Mouse (Mus musculus): ENCODE results near the gene Ebf1. TPM values are rescaled to one million over a fixed set of nuclear protein-coding genes. Genes with fewer than 3 reads are reported as not detected.
A peak's percentile ranks its signal among the peaks of the same experiment; 100 is the strongest.

Ebf1 gene
- polyA plus RNA-seq, 1 experiment from 2014 or later = 12.1 TPM

GRCm38 (mm10) chr11:44861108-44861507 lies 244.0 kb downstream of the Ebf1 start:
- Histone ChIP-seq H3K36me3 (no peaks in the 10 kb centered on the region), H3K4me2 (replicated peaks) (no peak overlapping the region), H3K4me3 (replicated peaks) (no peak overlapping the region), H3K4me1 (replicated peaks) (no peaks in the 10 kb centered on the region), H3K9me3 (no peaks in the 10 kb centered on the region), H3K27me3 (replicated peaks) (no peaks in the 10 kb centered on the region), H3K9ac (no peak overlapping the region), H3K27ac (no peak overlapping the region)
- 88% methylated on average over 5 of the region's 5 CpGs for WGBS
- ATAC-seq = no peak

GRCm38 (mm10) chr11:44863910-44864309 lies 246.8 kb downstream of the Ebf1 start:
- Histone ChIP-seq H3K9ac (no peak overlapping the region), H3K4me3 (replicated peaks) (no peak overlapping the region), H3K9me3 (no peaks in the 10 kb centered on the region), H3K36me3 (no peaks in the 10 kb centered on the region), H3K27me3 (replicated peaks) (no peaks in the 10 kb centered on the region), H3K4me2 (replicated peaks) (no peak overlapping the region), H3K27ac (no peak overlapping the region), H3K4me1 (replicated peaks) (no peaks in the 10 kb centered on the region)
- WGBS = 70% methylated on average over 8 of the region's 8 CpGs
- ATAC-seq = no peak

DNA sequence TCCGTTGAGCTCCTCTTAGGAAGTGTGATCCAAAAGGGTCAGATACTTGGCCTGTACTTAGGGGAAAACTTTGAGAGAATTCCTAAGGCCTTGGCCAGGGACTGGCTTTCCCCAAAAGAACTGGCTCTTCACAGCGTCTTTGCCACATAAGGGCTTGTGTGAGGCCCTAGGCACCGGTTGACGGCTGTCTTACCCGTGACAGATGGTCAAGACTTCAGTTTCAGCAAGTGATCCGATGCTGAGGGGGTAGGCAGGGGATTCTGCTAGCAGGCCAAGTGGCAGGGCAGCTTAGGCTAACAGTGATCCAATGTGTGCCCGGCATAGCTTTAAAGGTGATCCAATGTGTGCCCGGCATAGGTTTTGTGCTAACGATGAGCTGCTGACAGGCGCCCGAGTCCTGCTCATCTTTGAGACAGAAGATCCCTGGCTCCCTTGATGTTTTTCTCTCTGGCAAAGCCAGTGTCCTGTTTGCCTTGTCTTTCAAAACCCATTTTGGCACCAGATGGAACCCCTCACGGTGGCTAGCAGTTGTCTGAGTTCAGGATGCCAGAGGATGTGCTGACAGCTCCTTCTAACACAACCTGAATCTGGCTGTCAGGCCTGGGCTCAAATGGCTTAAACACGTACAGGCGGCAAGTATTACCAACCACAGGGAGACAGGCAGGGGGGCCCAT lies 249.5 kb downstream of the Ebf1 start:
- Histone ChIP-seq H3K4me1 (replicated peaks) (no peaks in the 10 kb centered on the region), H3K36me3 (no peaks in the 10 kb centered on the region), H3K27me3 (replicated peaks) (no peaks in the 10 kb centered on the region), H3K9me3 (no peaks in the 10 kb centered on the region), H3K4me2 (replicated peaks) (no peak overlapping the region), H3K9ac (no peak overlapping the region), H3K4me3 (replicated peaks) (no peak overlapping the region), H3K27ac (no peak overlapping the region)
- WGBS = 75% methylated on average over 14 of the region's 14 CpGs
- ATAC-seq = no peak

- ATAC-seq = no peak
- H3K27me3 ChIP-seq (replicated peaks) = no peaks in the 10 kb centered on the region
- 71% methylated on average over 4 of the region's 4 CpGs for WGBS
These were observed 250.3 kb downstream of the Ebf1 start for GRCm38 (mm10) chr11:44867433-44867832.

GRCm38 (mm10) chr11:44873876-44874275 lies 256.8 kb downstream of the Ebf1 start:
- Histone ChIP-seq H3K36me3 (no peaks in the 10 kb centered on the region), H3K9me3 (no peaks in the 10 kb centered on the region), H3K27me3 (replicated peaks) (no peaks in the 10 kb centered on the region), H3K4me3 (replicated peaks) (no peak overlapping the region), H3K4me1 (replicated peaks) (no peaks in the 10 kb centered on the region), H3K4me2 (replicated peaks) (no peak overlapping the region), H3K9ac (no peak overlapping the region), H3K27ac (no peak overlapping the region)
- ATAC-seq = no peak
- WGBS = 68% methylated on average over 1 of the region's 1 CpGs

More at GRCm38 (mm10) chr11:44867433-44867832, 250.3 kb downstream of the Ebf1 start:
- no peak overlapping the region for H3K4me3 ChIP-seq (replicated peaks)
- no peak overlapping the region for H3K4me2 ChIP-seq (replicated peaks)
- H3K9me3 ChIP-seq = no peaks in the 10 kb centered on the region
- no peaks in the 10 kb centered on the region for H3K36me3 ChIP-seq
- H3K4me1 ChIP-seq (replicated peaks) = no peaks in the 10 kb centered on the region
- H3K27ac ChIP-seq = no peak overlapping the region
- H3K9ac ChIP-seq = no peak overlapping the region

DNA sequence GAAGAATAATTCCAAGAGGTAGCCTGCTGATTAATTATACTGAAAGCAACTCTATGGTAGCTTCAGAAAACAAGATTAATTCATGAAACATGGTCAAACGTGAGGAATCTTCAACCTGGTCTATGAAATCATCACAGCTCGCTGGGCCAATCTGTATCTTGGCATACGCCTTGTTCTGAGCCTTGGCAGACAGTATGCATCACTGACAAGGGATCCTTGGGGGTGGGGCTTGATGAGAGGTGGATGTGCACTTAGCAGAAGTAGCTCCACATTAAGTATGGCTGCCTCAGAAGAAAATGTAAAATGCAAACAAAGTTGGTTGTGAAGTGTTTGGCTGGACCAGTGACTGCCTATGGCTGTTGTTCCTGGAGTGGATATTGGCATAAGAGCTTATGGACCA lies 258.1 kb downstream of the Ebf1 start:
- no peak for ATAC-seq
- Histone ChIP-seq H3K9ac (no peak overlapping the region), H3K9me3 (no peaks in the 10 kb centered on the region), H3K27ac (no peak overlapping the region), H3K4me1 (replicated peaks) (no peaks in the 10 kb centered on the region), H3K36me3 (no peaks in the 10 kb centered on the region), H3K4me2 (replicated peaks) (no peak overlapping the region), H3K27me3 (replicated peaks) (no peaks in the 10 kb centered on the region), H3K4me3 (replicated peaks) (no peak overlapping the region)
- 74% methylated on average over 3 of the region's 3 CpGs for WGBS

GRCm38 (mm10) chr11:44881056-44881683 lies 264.1 kb downstream of the Ebf1 start:
- no peak overlapping the region for H3K27ac ChIP-seq
- no peaks in the 10 kb centered on the region for H3K9me3 ChIP-seq
- no peak overlapping the region for H3K9ac ChIP-seq
- ATAC-seq = no peak
- no peaks in the 10 kb centered on the region for H3K4me1 ChIP-seq (replicated peaks)
- H3K4me3 ChIP-seq (replicated peaks) = no peak overlapping the region
- H3K27me3 ChIP-seq (replicated peaks) = no peaks in the 10 kb centered on the region
- 48% methylated on average over 9 of the region's 9 CpGs for WGBS
- no peaks in the 10 kb centered on the region for H3K36me3 ChIP-seq
- no peak overlapping the region for H3K4me2 ChIP-seq (replicated peaks)

GRCm38 (mm10) chr11:44882476-44882970 lies 265.4 kb downstream of the Ebf1 start:
- Histone ChIP-seq H3K27ac (no peak overlapping the region), H3K4me3 (replicated peaks) (no peak overlapping the region), H3K4me1 (replicated peaks) (no peaks in the 10 kb centered on the region), H3K27me3 (replicated peaks) (no peaks in the 10 kb centered on the region), H3K4me2 (replicated peaks) (no peak overlapping the region), H3K36me3 (no peaks in the 10 kb centered on the region), H3K9me3 (no peaks in the 10 kb centered on the region), H3K9ac (no peak overlapping the region)
- no peak for ATAC-seq
- WGBS = 83% methylated on average over 4 of the region's 4 CpGs

DNA sequence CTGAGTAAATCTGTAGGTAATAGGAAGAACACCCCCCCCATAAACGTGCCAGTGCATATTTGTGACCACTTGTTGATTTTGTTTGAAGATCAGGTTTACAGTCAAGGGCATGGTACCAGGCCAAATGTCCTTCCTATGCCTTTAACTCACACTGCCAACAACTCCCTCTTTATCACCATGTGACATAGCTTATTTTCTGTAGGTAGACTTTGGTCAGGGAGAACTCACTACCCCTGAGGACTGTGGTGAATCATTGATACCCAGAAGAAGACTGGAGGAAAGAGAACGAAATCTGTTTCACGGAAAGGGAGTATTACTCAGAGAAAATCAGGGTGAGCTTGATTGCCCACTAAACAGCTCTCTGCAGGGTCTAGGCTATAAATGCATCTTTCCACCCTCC lies 267.2 kb downstream of the Ebf1 start:
- no peaks in the 10 kb centered on the region for H3K4me1 ChIP-seq (replicated peaks)
- H3K27ac ChIP-seq = no peak overlapping the region
- H3K4me2 ChIP-seq (replicated peaks) = no peak overlapping the region
- no peaks in the 10 kb centered on the region for H3K9me3 ChIP-seq
- no peaks in the 10 kb centered on the region for H3K36me3 ChIP-seq
- ATAC-seq = peak; percentile 56; the same call in 1 of the 2 replicates
- no peak overlapping the region for H3K4me3 ChIP-seq (replicated peaks)
- no peaks in the 10 kb centered on the region for H3K27me3 ChIP-seq (replicated peaks)
- 66% methylated on average over 3 of the region's 3 CpGs for WGBS
- H3K9ac ChIP-seq = no peak overlapping the region

- Histone ChIP-seq H3K4me1 (replicated peaks) (no peaks in the 10 kb centered on the region), H3K27ac (no peak overlapping the region), H3K9ac (no peak overlapping the region), H3K4me3 (replicated peaks) (no peak overlapping the region), H3K27me3 (replicated peaks) (no peaks in the 10 kb centered on the region), H3K4me2 (replicated peaks) (no peak overlapping the region), H3K9me3 (no peaks in the 10 kb centered on the region), H3K36me3 (no peaks in the 10 kb centered on the region)
- ATAC-seq = no peak
- WGBS = 88% methylated on average over 2 of the region's 2 CpGs
These were observed 269.8 kb downstream of the Ebf1 start for GRCm38 (mm10) chr11:44886897-44887296.

GRCm38 (mm10) chr11:44887691-44888090 lies 270.6 kb downstream of the Ebf1 start:
- 86% methylated on average over 7 of the region's 7 CpGs for WGBS
- Histone ChIP-seq H3K27ac (no peak overlapping the region), H3K9ac (no peak overlapping the region), H3K4me2 (replicated peaks) (no peak overlapping the region), H3K9me3 (no peaks in the 10 kb centered on the region), H3K36me3 (no peaks in the 10 kb centered on the region), H3K4me1 (replicated peaks) (no peaks in the 10 kb centered on the region), H3K4me3 (replicated peaks) (no peak overlapping the region), H3K27me3 (replicated peaks) (no peaks in the 10 kb centered on the region)
- no peak for ATAC-seq

DNA sequence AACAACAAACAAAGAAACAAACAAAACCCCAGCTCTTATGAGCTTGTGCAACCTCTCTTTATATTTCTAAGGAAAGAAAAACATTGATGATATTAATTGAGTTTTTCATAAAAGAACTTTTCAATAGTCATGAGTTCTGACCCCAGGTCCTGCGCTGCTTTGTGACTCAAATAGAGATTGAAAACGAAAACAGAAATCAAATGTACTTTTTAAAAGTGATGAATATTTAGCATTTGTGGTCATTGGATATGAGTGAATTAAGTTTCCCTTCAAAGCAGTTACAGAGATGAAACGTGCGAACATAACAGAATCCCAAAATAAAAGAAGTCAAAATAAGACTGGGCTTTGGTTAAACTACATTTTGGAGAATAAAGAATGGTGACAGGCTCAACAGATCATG lies 271.3 kb downstream of the Ebf1 start:
- no peak overlapping the region for H3K4me3 ChIP-seq (replicated peaks)
- H3K36me3 ChIP-seq = no peaks in the 10 kb centered on the region
- H3K27me3 ChIP-seq (replicated peaks) = no peaks in the 10 kb centered on the region
- H3K4me2 ChIP-seq (replicated peaks) = no peak overlapping the region
- no peaks in the 10 kb centered on the region for H3K9me3 ChIP-seq
- no peak overlapping the region for H3K27ac ChIP-seq
- no peak overlapping the region for H3K9ac ChIP-seq
- WGBS = 88% methylated on average over 4 of the region's 4 CpGs
- ATAC-seq = no peak
- no peaks in the 10 kb centered on the region for H3K4me1 ChIP-seq (replicated peaks)

Data from intestine, embryonic 15.5 days (tissue).